ENCODE assay signal across 47 mouse cellular contexts in genomic region chr12:105209231-105209630, GRCm38 (mm10). TPM values are rescaled to one million over a fixed set of nuclear protein-coding genes. Genes with fewer than 3 reads are reported as not detected.
"Had no signal": no experiment of that assay in that cellular context is flagged by ENCODE, and none has a peak within 500 bp of the region (broad histone marks: within the 10 kb centered on the region; RNA-seq: fewer than 3 reads in every experiment).

No protein-coding gene starts in this region.

- H3K36me3 ChIP-seq: limb, embryonic 10.5 days; limb, embryonic 12.5 days; limb, embryonic 13.5 days; limb, embryonic 15.5 days; liver, embryonic 12.5 days; liver, embryonic 13.5 days; liver, embryonic 15.5 days; lung, embryonic 15.5 days; midbrain, embryonic 10.5 days; midbrain, embryonic 12.5 days; midbrain, embryonic 13.5 days; midbrain, embryonic 15.5 days; neural tube, embryonic 12.5 days had no signal

- DNase-seq: left cerebral cortex, postnatal 4 days; liver; liver, embryonic 13.5 days; liver, postnatal 0 days; lung, adult 18-20 months; lung, adult 2 months; lung, embryonic 14.5 days; lung, postnatal 10 days; lung, postnatal 14 days; lung, postnatal 36 days; lung, postnatal 4 days; midbrain, embryonic 14.5 days had no signal

- H3K9me3 ChIP-seq: limb, embryonic 10.5 days; limb, embryonic 12.5 days; limb, embryonic 13.5 days; limb, embryonic 15.5 days; liver, embryonic 12.5 days; liver, embryonic 13.5 days; liver, embryonic 15.5 days; lung, embryonic 15.5 days; midbrain, embryonic 10.5 days; midbrain, embryonic 12.5 days; midbrain, embryonic 13.5 days; midbrain, embryonic 15.5 days; neural tube, embryonic 12.5 days had no signal

- H3K27ac ChIP-seq: limb, embryonic 10.5 days; limb, embryonic 12.5 days; limb, embryonic 13.5 days; limb, embryonic 15.5 days; liver, embryonic 12.5 days; liver, embryonic 13.5 days; liver, embryonic 14.5 days; liver, embryonic 15.5 days; lung, embryonic 15.5 days; macrophage; midbrain, embryonic 10.5 days; midbrain, embryonic 12.5 days; midbrain, embryonic 13.5 days; midbrain, embryonic 15.5 days; neural tube, embryonic 12.5 days had no signal

- H3K4me3 ChIP-seq: limb, embryonic 10.5 days; limb, embryonic 12.5 days; limb, embryonic 13.5 days; limb, embryonic 15.5 days; liver, embryonic 12.5 days; liver, embryonic 13.5 days; liver, embryonic 15.5 days; lung, embryonic 15.5 days; megakaryocyte, embryonic 14.5 days; midbrain, embryonic 10.5 days; midbrain, embryonic 12.5 days; midbrain, embryonic 13.5 days; midbrain, embryonic 15.5 days; myocyte; neural tube, embryonic 12.5 days had no signal

- H3K4me1 ChIP-seq: limb, embryonic 10.5 days; limb, embryonic 15.5 days; liver, embryonic 12.5 days; liver, embryonic 13.5 days; liver, embryonic 15.5 days; lung, embryonic 15.5 days; megakaryocyte, embryonic 14.5 days; midbrain, embryonic 12.5 days; midbrain, embryonic 15.5 days; neural tube, embryonic 12.5 days had no signal

- H3K27me3 ChIP-seq: limb, embryonic 12.5 days; limb, embryonic 15.5 days; liver, embryonic 12.5 days; liver, embryonic 13.5 days; liver, embryonic 15.5 days; lung, embryonic 15.5 days; megakaryocyte, embryonic 14.5 days; midbrain, embryonic 12.5 days; midbrain, embryonic 13.5 days; midbrain, embryonic 15.5 days; neural tube, embryonic 12.5 days had no signal

RNA-seq across cellular contexts. Expression of gene Tcl1b4, which starts 7.5 kb away (rescaled TPM):
- total RNA-seq: left cerebral cortex, postnatal 10 days; left cerebral cortex, postnatal 14 days; left cerebral cortex, postnatal 25 days; left cerebral cortex, postnatal 36 days; left cerebral cortex, postnatal 4 days; liver, adult 2 months; megakaryocyte progenitor cell, adult 5-6 weeks; megakaryocyte, adult 5-6 weeks; megakaryocyte-erythroid progenitor cell, adult 5-6 weeks; midbrain, postnatal 0 days; monocyte, adult 5-6 weeks had no signal
- polyA plus RNA-seq: limb, embryonic 10.5 days; limb, embryonic 11.5 days; limb, embryonic 12.5 days; limb, embryonic 13.5 days; limb, embryonic 14.5 days; limb, embryonic 15.5 days; liver, adult 2 months; liver, embryonic 11.5 days; liver, embryonic 12.5 days; liver, embryonic 13.5 days; liver, embryonic 14.5 days; liver, embryonic 15.5 days; liver, embryonic 16.5 days; liver, postnatal 0 days; lung, adult 2 months; lung, embryonic 14.5 days; lung, embryonic 15.5 days; lung, embryonic 16.5 days; lung, postnatal 0 days; macrophage; midbrain, embryonic 10.5 days; midbrain, embryonic 11.5 days; midbrain, embryonic 12.5 days; midbrain, embryonic 13.5 days; midbrain, embryonic 14.5 days; midbrain, embryonic 15.5 days; midbrain, embryonic 16.5 days; midbrain, postnatal 0 days; myocyte; neural tube, embryonic 11.5 days; neural tube, embryonic 12.5 days had no signal

RNA-seq across cellular contexts. Expression of gene Tcl1, which starts 13.4 kb away (rescaled TPM):
- total RNA-seq: left cerebral cortex, postnatal 10 days; left cerebral cortex, postnatal 14 days; left cerebral cortex, postnatal 25 days; left cerebral cortex, postnatal 36 days; left cerebral cortex, postnatal 4 days; liver, adult 2 months; megakaryocyte progenitor cell, adult 5-6 weeks; megakaryocyte, adult 5-6 weeks; megakaryocyte-erythroid progenitor cell, adult 5-6 weeks; midbrain, postnatal 0 days; monocyte, adult 5-6 weeks had no signal
- polyA plus RNA-seq: limb, embryonic 10.5 days; limb, embryonic 11.5 days; limb, embryonic 12.5 days; limb, embryonic 14.5 days; limb, embryonic 15.5 days; liver, adult 2 months; liver, embryonic 11.5 days; liver, embryonic 12.5 days; liver, embryonic 13.5 days; liver, embryonic 14.5 days; liver, embryonic 15.5 days; liver, embryonic 16.5 days; liver, postnatal 0 days; lung, adult 2 months; lung, embryonic 14.5 days; lung, embryonic 15.5 days; lung, embryonic 16.5 days; lung, postnatal 0 days; macrophage; midbrain, embryonic 10.5 days; midbrain, embryonic 11.5 days; midbrain, embryonic 12.5 days; midbrain, embryonic 13.5 days; midbrain, embryonic 14.5 days; midbrain, embryonic 15.5 days; midbrain, embryonic 16.5 days; midbrain, postnatal 0 days; myocyte; neural tube, embryonic 11.5 days; neural tube, embryonic 12.5 days had no signal

RNA-seq across cellular contexts. Expression of gene Tcl1b3, which starts 18.4 kb away (rescaled TPM):
- total RNA-seq: left cerebral cortex, postnatal 10 days; left cerebral cortex, postnatal 14 days; left cerebral cortex, postnatal 25 days; left cerebral cortex, postnatal 36 days; left cerebral cortex, postnatal 4 days; liver, adult 2 months; megakaryocyte progenitor cell, adult 5-6 weeks; megakaryocyte, adult 5-6 weeks; megakaryocyte-erythroid progenitor cell, adult 5-6 weeks; midbrain, postnatal 0 days; monocyte, adult 5-6 weeks had no signal
- polyA plus RNA-seq: limb, embryonic 10.5 days; limb, embryonic 11.5 days; limb, embryonic 12.5 days; limb, embryonic 13.5 days; limb, embryonic 14.5 days; limb, embryonic 15.5 days; liver, adult 2 months; liver, embryonic 11.5 days; liver, embryonic 12.5 days; liver, embryonic 13.5 days; liver, embryonic 14.5 days; liver, embryonic 15.5 days; liver, embryonic 16.5 days; liver, postnatal 0 days; lung, adult 2 months; lung, embryonic 14.5 days; lung, embryonic 15.5 days; lung, embryonic 16.5 days; lung, postnatal 0 days; macrophage; midbrain, embryonic 10.5 days; midbrain, embryonic 11.5 days; midbrain, embryonic 12.5 days; midbrain, embryonic 13.5 days; midbrain, embryonic 14.5 days; midbrain, embryonic 15.5 days; midbrain, embryonic 16.5 days; midbrain, postnatal 0 days; myocyte; neural tube, embryonic 11.5 days; neural tube, embryonic 12.5 days had no signal

RNA-seq across cellular contexts. Expression of gene Tcl1b5, which starts 33.1 kb away (rescaled TPM):
- total RNA-seq: left cerebral cortex, postnatal 10 days; left cerebral cortex, postnatal 14 days; left cerebral cortex, postnatal 25 days; left cerebral cortex, postnatal 36 days; left cerebral cortex, postnatal 4 days; liver, adult 2 months; megakaryocyte progenitor cell, adult 5-6 weeks; megakaryocyte, adult 5-6 weeks; megakaryocyte-erythroid progenitor cell, adult 5-6 weeks; midbrain, postnatal 0 days; monocyte, adult 5-6 weeks had no signal
- polyA plus RNA-seq: limb, embryonic 10.5 days; limb, embryonic 11.5 days; limb, embryonic 12.5 days; limb, embryonic 13.5 days; limb, embryonic 14.5 days; limb, embryonic 15.5 days; liver, adult 2 months; liver, embryonic 11.5 days; liver, embryonic 12.5 days; liver, embryonic 13.5 days; liver, embryonic 14.5 days; liver, embryonic 15.5 days; liver, embryonic 16.5 days; liver, postnatal 0 days; lung, adult 2 months; lung, embryonic 14.5 days; lung, embryonic 15.5 days; lung, embryonic 16.5 days; lung, postnatal 0 days; macrophage; midbrain, embryonic 10.5 days; midbrain, embryonic 11.5 days; midbrain, embryonic 12.5 days; midbrain, embryonic 13.5 days; midbrain, embryonic 14.5 days; midbrain, embryonic 15.5 days; midbrain, embryonic 16.5 days; midbrain, postnatal 0 days; neural tube, embryonic 11.5 days; neural tube, embryonic 12.5 days had no signal

RNA-seq across cellular contexts. Expression of gene Tcl1b1, which starts 49.7 kb away (rescaled TPM):
- total RNA-seq: left cerebral cortex, postnatal 10 days; left cerebral cortex, postnatal 14 days; left cerebral cortex, postnatal 25 days; left cerebral cortex, postnatal 36 days; left cerebral cortex, postnatal 4 days; liver, adult 2 months; megakaryocyte progenitor cell, adult 5-6 weeks; megakaryocyte, adult 5-6 weeks; megakaryocyte-erythroid progenitor cell, adult 5-6 weeks; midbrain, postnatal 0 days; monocyte, adult 5-6 weeks had no signal
- polyA plus RNA-seq: limb, embryonic 10.5 days; limb, embryonic 11.5 days; limb, embryonic 12.5 days; limb, embryonic 13.5 days; limb, embryonic 14.5 days; limb, embryonic 15.5 days; liver, adult 2 months; liver, embryonic 11.5 days; liver, embryonic 12.5 days; liver, embryonic 13.5 days; liver, embryonic 14.5 days; liver, embryonic 15.5 days; liver, embryonic 16.5 days; liver, postnatal 0 days; lung, adult 2 months; lung, embryonic 14.5 days; lung, embryonic 15.5 days; lung, embryonic 16.5 days; lung, postnatal 0 days; macrophage; midbrain, embryonic 10.5 days; midbrain, embryonic 11.5 days; midbrain, embryonic 12.5 days; midbrain, embryonic 13.5 days; midbrain, embryonic 14.5 days; midbrain, embryonic 15.5 days; midbrain, embryonic 16.5 days; midbrain, postnatal 0 days; myocyte; neural tube, embryonic 11.5 days; neural tube, embryonic 12.5 days had no signal
